Mouse (Mus musculus): Measurements from ENCODE around the gene Scgb2b21. TPM values are rescaled to one million over a fixed set of nuclear protein-coding genes. Genes with fewer than 3 reads are reported as not detected.
"Not testable (repeated sequence)": the region's sequence is repeated elsewhere in the genome, so short reads cannot be mapped to it uniquely, and the experiment has no call there.

Gene Scgb2b21
- polyA plus RNA-seq (2012; ENCODE audit: insufficient read depth, insufficient read length, missing spikeins): not detected in 2 replicates

DNA sequence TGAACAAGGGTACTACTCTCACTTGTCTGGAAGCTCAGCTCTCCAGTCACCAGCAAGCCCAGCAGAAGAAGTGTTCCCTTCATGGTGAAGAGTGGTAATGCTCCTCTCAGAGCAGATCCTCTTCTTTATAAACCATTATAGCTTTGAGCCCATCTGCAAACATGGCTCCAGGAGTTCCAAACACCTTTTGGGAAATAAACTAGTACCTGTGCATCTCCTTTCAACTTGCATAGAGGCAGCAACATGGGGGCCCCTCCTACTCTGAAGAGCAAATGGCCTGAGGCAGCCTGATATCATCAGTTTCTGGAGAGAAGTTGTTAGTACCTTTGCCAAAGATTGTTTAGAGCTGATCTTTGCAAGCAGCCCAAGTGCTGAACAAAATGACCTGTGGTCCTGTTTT, at the start of gene Scgb2b21:
Gene Scgb2b21, minus strand, starts transcription at position 101 of the 400 bp plus-strand sequence.
- Histone ChIP-seq H3K4me3 (ENCODE audit: insufficient read depth, low read depth, low read length) (no peak within 1 kb of the TSS), H3K4me1 (ENCODE audit: control insufficient read depth, insufficient read depth, insufficient read length, low read length) (no peaks in the 10 kb centered on the region), H3K27ac (replicated peaks; ENCODE audit: low read depth, low read length) (no peak within 1 kb of the TSS)

DNA sequence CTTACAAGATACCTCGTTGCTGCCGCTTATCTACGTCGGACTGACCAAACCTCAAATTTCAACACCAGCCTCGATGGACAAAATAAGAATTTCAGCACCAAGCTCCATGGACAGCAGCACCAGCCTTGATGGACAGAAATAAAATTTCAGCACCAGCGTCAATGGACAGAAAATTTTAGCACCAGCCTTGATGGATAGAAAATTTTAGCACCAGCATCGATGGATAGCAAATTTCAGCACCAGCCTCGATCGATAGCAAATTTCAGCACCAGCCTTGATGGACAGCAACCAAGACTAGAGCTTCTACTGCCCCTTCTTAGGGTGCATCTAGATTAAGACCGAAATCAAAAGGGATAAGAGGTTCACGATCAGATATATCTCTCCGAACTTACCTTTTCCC, 23.2 kb upstream of the Scgb2b21 start:
- not testable (repeated sequence) for H3K27ac ChIP-seq (replicated peaks; ENCODE audit: low read depth, low read length); H3K4me3 ChIP-seq (ENCODE audit: insufficient read depth, low read depth, low read length); H3K4me1 ChIP-seq (ENCODE audit: control insufficient read depth, insufficient read depth, insufficient read length, low read length)

Other genes with a start within 250 kb of the Scgb2b21 start
- gene Scgb2b19, start 240.1 kb downstream of the Scgb2b21 start, polyA plus RNA-seq (2012; ENCODE audit: insufficient read depth, insufficient read length, missing spikeins): not detected in 2 replicates
- gene Scgb1b19, start 233.2 kb downstream of the Scgb2b21 start, polyA plus RNA-seq (2012; ENCODE audit: insufficient read depth, insufficient read length, missing spikeins): not detected in 2 replicates
- gene Scgb2b20, start 154.1 kb downstream of the Scgb2b21 start, polyA plus RNA-seq (2012; ENCODE audit: insufficient read depth, insufficient read length, missing spikeins): not detected in 2 replicates
- gene Scgb1b20, start 147.2 kb downstream of the Scgb2b21 start, polyA plus RNA-seq (2012; ENCODE audit: insufficient read depth, insufficient read length, missing spikeins): not detected in 2 replicates
- gene Scgb2b24, start 218.9 kb upstream of the Scgb2b21 start, polyA plus RNA-seq (2012; ENCODE audit: insufficient read depth, insufficient read length, missing spikeins): not detected in 2 replicates
- gene Scgb1b24, start 223.3 kb upstream of the Scgb2b21 start, polyA plus RNA-seq (2012; ENCODE audit: insufficient read depth, insufficient read length, missing spikeins): not detected in 2 replicates